Mouse (Mus musculus) layer of hippocampus, adult 2 months (tissue): ENCODE measurements around the gene Gpr180. TPM values are rescaled to one million over a fixed set of nuclear protein-coding genes. Genes with fewer than 3 reads are reported as not detected.
"Not testable (repeated sequence)": the region's sequence is repeated elsewhere in the genome, so short reads cannot be mapped to it uniquely, and the experiment has no call there.

ENCODE experiments used
- DNase-seq, 2 experiments: peaks; one replicate each; pipeline ENCODE4 v3.0.0; 2022; ENCODE audit warnings: low spot score in 2 of 2
- H3K27ac ChIP-seq: fragments of 200-600 bp; 2 replicates; pipeline ENCODE4 v1.8.1; 2022
- H3K4me3 ChIP-seq: fragments of 200-600 bp; 2 replicates; pipeline ENCODE4 v1.8.1; 2022; ENCODE audit warnings: mild to moderate bottlenecking
- CTCF ChIP-seq: fragments of 200-600 bp; conservative IDR thresholded peaks from 2 replicates; pipeline ENCODE4 v1.8.1; 2022; ENCODE audit warnings: antibody characterized with exemption, mild to moderate bottlenecking, moderate library complexity
- long read RNA-seq, 2 experiments: library from polyadenylated mRNA; stranded (forward); transcript quantifications; one replicate each; pipeline ENCODE4 v2.0.0; 2021; ENCODE audit warnings: borderline mapping rate in 2 of 2
- total RNA-seq, 2 experiments: library from RNA; stranded (reverse); gene quantifications; 2 replicates each; pipeline ENCODE4 v1.2.3; 2021

Gpr180 gene
- 10 to 100 TPM; 23.7 to 25.1 TPM for total RNA-seq
- long read RNA-seq, experiment 1, transcript Gpr180-201 (9 exons, 1,875 nt) = major isoform, 18 of 37 reads
- long read RNA-seq, experiment 1, partial matches to known transcripts = 8 of 37 reads
- long read RNA-seq, experiment 1, other reads (novel, unspliced or antisense) = 11 of 37 reads
- long read RNA-seq, experiment 2, transcript Gpr180-201 (9 exons, 1,875 nt) = major isoform, 23 of 37 reads
- long read RNA-seq, experiment 2, partial matches to known transcripts = 6 of 37 reads
- long read RNA-seq, experiment 2, other reads (novel, unspliced or antisense) = 8 of 37 reads

DNA sequence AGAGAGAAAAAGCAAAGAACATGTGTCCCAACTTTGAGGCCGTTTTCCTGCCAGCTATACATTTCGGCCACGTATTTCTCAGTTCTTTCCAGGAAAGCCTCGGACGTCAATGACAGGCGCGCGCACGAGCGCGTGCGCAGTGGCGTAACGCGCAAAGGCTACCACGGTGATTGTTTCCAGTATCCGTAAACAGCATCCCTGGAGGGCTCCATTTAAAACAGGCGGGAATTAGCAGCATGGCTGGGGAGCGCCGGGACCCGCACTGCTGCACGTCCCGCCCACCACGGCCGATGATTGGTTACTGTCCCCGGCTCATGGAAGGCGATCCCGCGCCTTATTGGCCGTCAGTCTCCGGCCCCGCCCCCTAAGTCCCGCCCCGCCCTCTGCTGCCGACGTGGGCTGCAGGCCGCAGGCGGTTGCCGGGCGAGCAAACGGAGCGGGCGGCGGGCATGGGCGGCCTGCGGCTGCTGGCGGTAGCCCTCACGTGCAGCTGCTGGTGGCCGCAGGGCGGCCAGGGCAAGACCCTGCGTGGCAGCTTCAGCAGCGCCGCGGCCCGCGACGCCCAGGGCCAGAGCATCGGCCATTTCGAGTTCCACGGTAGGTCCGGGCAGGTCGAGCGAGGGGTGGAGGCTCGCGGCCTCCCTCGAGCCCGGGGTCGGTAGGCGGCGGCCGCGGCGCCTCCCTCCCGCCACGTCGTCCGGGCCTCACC lies at the start of gene Gpr180:
Gpr180 (plus strand) TSS at position 415 of the 709 bp plus-strand sequence.
- DNase-seq = peak; percentile 95 to 96
- Histone ChIP-seq H3K4me3 (peak within 1 kb of the TSS; percentile 60), H3K27ac (peak within 1 kb of the TSS; percentile 91)
- 0 out of 2 replicates have a peak, but pooled peaks have one; percentile 1 for TF ChIP-seq CTCF

DNA sequence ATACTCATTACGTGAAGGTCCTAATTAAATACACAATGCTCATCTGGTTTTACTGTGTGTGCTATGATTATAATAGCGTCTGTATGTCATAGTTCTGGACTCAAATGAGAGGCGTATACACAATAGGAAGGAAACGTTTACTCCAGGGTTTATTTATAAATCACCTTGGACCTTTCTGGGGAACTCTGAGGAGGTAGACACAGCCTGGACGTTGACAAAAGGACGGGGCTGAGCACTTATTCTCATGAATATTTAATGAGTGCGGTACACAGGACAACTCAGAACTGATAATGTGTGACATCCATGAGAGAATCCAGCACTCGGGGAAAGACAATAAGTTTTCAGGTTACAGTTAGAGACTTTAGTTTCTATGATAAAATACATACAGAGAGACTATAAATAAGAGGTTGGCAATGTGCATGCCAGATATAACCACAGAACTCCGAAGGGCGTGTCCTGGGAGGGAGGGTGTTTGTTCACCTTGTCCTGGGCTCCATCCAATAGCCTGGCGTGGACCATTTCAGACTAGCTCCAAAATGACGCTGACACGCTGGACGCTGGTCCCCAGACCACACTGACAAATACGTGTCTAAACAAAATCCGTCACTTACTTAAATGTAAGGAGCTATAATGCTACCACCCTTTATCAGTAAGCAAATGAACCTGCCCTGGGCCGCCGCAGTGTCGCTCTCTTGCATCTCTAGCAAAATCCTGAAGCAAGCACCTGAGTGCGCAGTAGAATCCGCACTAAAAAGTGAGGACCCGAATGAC lies 48.3 kb upstream of the Gpr180 start:
- Histone ChIP-seq H3K4me3 (peak overlapping the region; percentile 89), H3K27ac (peak overlapping the region; percentile 69; the same call in 1 of the 2 replicates)
- no peak for TF ChIP-seq CTCF
- DNase-seq = no peak

DNA sequence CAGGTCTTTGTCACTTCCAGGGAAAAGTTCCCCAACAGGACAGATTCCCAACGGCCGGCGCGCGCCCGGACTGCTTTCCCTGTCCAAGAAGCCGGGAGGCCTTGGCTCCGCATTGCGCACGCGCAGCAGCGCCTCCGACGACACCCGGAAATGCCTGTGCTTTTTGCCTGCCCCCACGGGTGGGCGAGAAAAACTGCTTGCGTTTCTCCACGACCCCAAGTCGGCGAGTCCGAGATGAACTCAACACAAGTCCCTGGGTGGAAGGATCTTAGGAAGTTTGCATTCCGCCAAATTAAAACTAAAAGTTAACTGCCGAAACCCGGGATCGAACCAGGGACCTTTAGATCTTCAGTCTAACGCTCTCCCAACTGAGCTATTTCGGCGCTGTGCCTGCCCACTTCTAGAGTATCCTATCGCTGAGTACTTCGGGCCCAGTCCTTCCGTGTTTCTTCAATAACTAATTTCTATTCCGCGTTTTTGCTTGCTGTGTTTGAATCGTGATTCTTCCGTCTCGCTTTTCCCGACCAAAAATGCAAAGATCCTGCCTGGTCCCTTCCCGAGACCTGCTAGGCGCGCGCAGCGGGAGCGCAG lies 47.6 kb upstream of the Gpr180 start:
- peak; percentile 84 to 89 for DNase-seq
- H3K4me3 ChIP-seq = peak overlapping the region; percentile 89
- 0 out of 2 replicates have a peak, but pooled peaks have one; percentile 20 for TF ChIP-seq CTCF
- peak overlapping the region; percentile 69 for H3K27ac ChIP-seq

DNA sequence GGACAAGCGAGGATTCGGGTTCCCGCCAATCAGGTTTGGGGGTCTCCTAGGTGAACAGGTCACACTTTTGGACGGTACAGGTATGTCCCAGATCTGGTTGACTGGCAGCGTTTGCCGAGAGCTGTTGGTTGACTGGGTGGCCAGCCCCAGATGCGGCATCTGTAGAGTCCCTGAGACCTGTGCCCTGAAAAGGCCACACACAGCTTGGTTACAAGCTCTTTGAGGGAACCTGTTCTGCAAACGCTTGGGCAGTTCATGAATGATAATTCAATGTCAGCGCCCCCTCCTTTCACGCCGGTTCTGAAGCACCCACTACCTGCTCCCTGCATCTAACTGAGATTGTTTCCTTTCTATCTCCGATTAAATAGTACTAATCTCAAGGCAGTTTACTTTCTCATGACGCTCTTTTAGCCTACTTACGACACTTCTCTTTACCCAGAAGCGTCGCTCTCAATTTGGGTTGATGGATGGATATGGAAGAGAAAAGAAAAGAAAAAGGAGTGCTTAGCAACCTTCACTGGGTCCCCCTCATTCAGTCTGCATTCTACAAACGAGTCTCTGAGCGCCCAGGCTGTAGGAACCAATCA lies 47.1 kb upstream of the Gpr180 start:
- Histone ChIP-seq H3K27ac (peak overlapping the region; percentile 69), H3K4me3 (peak overlapping the region; percentile 89)
- DNase-seq = peak; percentile 12 to 17
- no peak for TF ChIP-seq CTCF

DNA sequence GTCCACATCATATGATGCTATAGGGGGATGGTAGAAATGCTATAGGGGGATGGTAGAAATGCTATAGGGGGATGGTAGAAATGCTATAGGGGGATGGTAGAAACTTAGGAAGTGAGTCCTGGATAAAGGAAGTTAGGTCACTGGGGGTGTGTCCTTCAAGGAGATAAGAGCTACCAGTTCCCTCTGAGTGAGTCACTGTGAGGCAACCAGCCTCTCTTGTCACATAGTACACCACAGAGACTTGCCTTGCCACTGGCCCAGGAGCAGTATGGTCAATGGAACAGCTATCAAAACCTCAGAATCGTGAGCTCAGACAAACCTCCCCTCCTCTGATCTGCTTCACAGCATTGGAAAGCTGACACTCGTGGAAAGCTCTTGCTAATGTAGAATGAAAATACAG lies 38.7 kb upstream of the Gpr180 start:
- no peak overlapping the region for H3K4me3 ChIP-seq
- TF ChIP-seq CTCF = no peak
- no peak for DNase-seq
- no peak overlapping the region for H3K27ac ChIP-seq

DNA sequence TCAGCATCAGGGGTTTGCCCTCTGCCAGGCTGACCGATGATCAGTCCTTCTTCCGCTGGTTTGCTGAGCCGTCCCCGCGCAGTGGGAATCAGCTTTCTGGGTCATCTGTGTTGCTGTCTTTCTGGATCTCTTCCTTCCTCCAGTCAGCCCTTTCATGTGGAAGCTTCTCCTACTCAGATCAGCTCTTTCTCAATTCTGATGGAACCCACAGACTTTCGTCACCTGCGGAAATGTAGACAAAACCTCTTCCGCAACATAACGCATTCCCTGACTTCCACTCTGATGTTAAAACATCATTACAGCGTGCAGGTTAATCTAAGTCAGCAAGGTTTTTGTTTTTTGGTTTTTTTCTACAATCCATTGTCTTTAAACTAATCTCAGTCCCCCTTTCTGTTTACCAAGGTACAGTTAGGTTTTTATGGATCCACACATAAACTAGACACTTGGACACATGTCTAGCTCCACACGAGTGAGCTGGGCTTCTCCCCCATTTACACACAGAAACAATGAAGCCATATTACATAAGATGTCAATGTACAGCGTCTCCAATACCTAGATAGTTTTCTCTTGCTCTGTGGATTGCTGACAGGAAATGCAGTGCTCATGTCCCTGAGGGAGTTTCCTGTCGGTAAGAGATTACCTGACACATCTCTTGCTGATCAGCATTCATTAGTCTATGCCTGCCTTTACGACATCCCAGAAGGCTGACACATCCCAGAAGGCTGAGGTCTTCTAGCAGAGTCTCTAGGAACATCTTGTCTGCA lies 35.5 kb upstream of the Gpr180 start:
- no peak for DNase-seq
- Histone ChIP-seq H3K4me3 (no peak overlapping the region), H3K27ac (no peak overlapping the region)
- TF ChIP-seq CTCF = no peak

DNA sequence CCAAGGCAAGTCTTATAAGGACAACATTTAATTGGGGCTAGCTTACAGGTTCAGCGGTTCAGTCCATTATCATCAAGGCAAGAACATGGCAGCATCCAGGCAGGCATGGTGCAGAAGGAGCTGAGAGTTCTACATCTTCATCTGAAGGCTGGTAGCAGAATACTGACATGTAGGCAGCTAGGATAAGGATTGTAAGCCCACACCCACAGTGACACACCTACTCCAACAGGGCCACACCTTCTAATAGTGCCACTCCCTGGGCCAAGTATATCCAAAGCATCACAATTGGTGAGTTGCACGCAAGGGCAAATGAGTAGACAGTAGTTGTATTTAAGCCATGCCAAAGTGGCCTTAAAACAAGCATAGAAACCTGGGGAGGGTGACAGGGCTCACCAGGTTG lies 29.5 kb upstream of the Gpr180 start:
- not testable (repeated sequence) for H3K4me3 ChIP-seq, DNase-seq, H3K27ac ChIP-seq

DNA sequence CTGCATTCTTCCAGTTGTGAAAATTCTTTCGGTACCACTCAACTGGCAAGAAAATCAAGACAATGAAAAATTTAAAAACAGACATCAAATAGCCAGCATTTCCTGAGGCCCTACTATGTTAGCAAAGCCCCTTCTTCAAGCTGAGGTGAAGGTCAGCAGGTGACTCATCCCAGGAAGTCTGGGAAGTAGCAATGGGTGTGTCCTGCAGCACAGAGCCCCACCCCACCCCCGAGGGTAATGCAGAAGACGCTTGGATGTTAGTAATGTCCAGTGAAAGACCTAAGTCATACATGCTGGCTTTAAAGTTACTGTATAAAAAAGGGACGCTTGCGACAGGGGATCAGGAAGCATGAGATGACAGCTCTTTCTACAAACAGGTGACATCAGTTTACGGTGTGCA lies 23.8 kb upstream of the Gpr180 start:
- Histone ChIP-seq H3K27ac (no peak overlapping the region), H3K4me3 (no peak overlapping the region)
- DNase-seq = no peak
- no peak for TF ChIP-seq CTCF

DNA sequence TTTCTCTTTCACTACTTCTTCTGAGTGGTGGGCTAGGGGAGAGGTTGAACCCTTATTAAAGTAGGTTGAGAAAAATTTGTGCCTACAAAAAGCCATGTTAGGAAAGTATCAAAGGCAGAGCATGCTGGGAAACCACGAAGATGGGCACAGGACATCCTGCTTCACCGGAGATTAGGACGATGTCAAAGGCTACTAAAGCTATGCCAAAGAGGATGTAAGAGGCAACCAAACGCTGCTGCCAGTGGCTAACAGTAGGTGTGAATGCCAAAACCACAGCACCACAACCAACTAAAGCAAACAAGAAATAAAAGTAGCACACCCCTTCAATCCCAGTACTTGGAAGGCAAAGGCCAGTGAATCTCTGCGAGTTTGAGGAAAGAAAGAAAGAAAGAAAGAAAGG lies 12.8 kb upstream of the Gpr180 start:
- no peak for DNase-seq
- no peak overlapping the region for H3K4me3 ChIP-seq
- TF ChIP-seq CTCF = no peak
- H3K27ac ChIP-seq = no peak overlapping the region

DNA sequence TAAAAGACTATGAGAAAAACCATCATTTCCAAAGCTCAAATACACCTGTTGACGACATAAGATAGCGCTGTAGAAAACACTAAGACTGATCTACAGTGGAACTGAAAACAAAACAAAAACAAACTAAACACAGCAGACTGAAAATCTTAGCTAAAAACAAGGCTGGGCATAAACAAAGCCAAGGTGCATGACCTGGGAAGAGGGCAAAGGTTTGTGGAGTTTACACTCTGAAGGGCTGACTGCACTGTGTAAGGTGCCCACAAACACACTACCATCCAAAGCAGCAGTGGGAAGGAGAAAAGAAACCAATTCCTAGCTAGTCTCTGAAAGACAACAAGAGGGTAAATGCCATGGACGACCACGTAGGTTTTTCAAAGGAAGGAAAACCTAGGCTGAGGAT lies 12.2 kb upstream of the Gpr180 start:
- Histone ChIP-seq H3K4me3 (no peak overlapping the region), H3K27ac (no peak overlapping the region)
- no peak for DNase-seq
- TF ChIP-seq CTCF = no peak

DNA sequence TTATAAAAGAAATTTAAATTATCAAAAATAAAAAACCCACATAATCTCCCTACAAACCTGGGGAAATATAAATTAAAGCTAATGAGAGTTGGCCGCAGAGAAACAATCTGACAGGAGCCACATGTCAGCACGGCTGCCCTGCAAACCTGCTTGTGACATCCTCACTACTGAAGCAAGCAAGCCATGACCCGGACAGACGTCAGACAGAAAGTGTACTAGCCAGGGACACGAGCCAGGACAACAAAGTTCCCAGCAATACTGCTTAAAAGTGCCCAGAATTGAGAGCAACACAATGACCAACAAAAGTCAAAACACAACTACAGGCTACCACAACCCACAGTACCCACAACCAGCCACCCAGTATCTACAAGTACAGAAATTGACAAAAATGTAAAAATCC lies 10.7 kb upstream of the Gpr180 start:
- DNase-seq = no peak
- H3K27ac ChIP-seq = no peak overlapping the region
- TF ChIP-seq CTCF = no peak
- no peak overlapping the region for H3K4me3 ChIP-seq

DNA sequence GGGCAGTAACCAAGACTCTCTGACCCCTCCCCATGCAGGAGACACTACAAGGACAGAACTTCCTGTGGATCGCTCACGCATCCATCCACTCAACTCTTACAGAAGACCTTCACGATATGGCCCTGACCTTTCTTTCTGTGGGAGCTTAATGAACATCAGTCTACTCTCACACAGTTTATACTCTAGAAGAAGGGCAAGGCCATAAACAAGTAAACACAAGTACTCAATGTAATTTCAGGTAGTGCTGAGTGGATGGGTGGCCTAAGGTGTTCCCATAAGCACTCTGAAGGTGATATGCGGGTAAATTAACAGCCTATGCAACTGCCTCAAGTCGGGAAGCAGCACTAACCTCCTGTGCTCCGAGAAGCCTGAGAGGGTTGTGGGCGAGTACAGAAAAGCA lies 5.5 kb upstream of the Gpr180 start:
- TF ChIP-seq CTCF = no peak
- H3K4me3 ChIP-seq = peak overlapping the region; percentile 92
- no peak overlapping the region for H3K27ac ChIP-seq
- DNase-seq = no peak
